Mouse (Mus musculus) thymus, adult 2 months (tissue): ENCODE results near the gene Ly6g5c. TPM values are rescaled to one million over a fixed set of nuclear protein-coding genes. Genes with fewer than 3 reads are reported as not detected.

Source experiments
- DNase-seq: peaks from one replicate; pipeline ENCODE4 v3.0.0; 2021
- H3K27ac ChIP-seq: fragments of 200-500 bp; 2 replicates; pipeline ENCODE4 v1.5.1; 2012; ENCODE audit warnings: low read length, control low read depth; ENCODE audit not compliant: control insufficient read depth, insufficient read depth
- H3K27me3 ChIP-seq: fragments of 200-500 bp; 2 replicates; pipeline ENCODE4 v1.6.1; 2012; ENCODE audit warnings: mild to moderate bottlenecking, low read length, moderate library complexity, mixed read lengths; ENCODE audit not compliant: control insufficient read depth, insufficient read depth
- H3K36me3 ChIP-seq: fragments of 200-500 bp; 2 replicates; pipeline ENCODE4 v1.6.1; 2012; ENCODE audit warnings: mild to moderate bottlenecking, low read length, moderate library complexity; ENCODE audit not compliant: control insufficient read depth, insufficient read depth
- H3K4me1 ChIP-seq: fragments of 200-500 bp; replicated peaks from 2 replicates; pipeline ENCODE4 v1.6.1; 2012; ENCODE audit warnings: low read length; ENCODE audit not compliant: control insufficient read depth, insufficient read depth
- H3K4me3 ChIP-seq: fragments of 200-500 bp; 2 replicates; pipeline ENCODE4 v1.5.1; 2012; ENCODE audit warnings: mild to moderate bottlenecking, low read length, control low read depth, moderate library complexity; ENCODE audit not compliant: control insufficient read depth, insufficient read depth
- CTCF ChIP-seq: fragments of 200-500 bp; IDR thresholded peaks from 2 replicates; pipeline ENCODE4 v1.5.1; 2012; ENCODE audit warnings: mild to moderate bottlenecking, control low read depth, low read length, moderate library complexity, borderline replicate concordance; ENCODE audit not compliant: control insufficient read depth, poor library complexity, insufficient read depth; ENCODE audit errors: extremely low read depth
- POLR2A ChIP-seq: fragments of 200-500 bp; IDR thresholded peaks from 2 replicates; pipeline ENCODE4 v1.6.1; 2012; ENCODE audit warnings: mild to moderate bottlenecking, low read length, control low read depth, moderate library complexity; ENCODE audit not compliant: control insufficient read depth, poor library complexity, insufficient read depth; ENCODE audit errors: extremely low read depth
- WGBS: fragments of 180-500 bp; shearing (Covaris S2); methylation state at CpG from one replicate; pipeline ENCODE4 v1.1.7; 2018; 5-methylcytosine and 5-hydroxymethylcytosine counted together
- polyA plus RNA-seq: library from polyadenylated mRNA; depleted of rRNA; stranded (reverse); fragments of >200 nt; gene quantifications from 2 replicates; pipeline ENCODE4 v1.2.3, GENCODE M21; 2012

Ly6g5c gene
- polyA plus RNA-seq, 1 experiment, result 0.27 TPM

- TF ChIP-seq CTCF, result no peak
- TF ChIP-seq POLR2A, result no peak
- peak; percentile 25 for DNase-seq
- H3K36me3 ChIP-seq, result no peaks in the 10 kb centered on the region
- H3K4me1 ChIP-seq, result peaks cover 43% of the 10 kb centered on the region
- H3K27ac ChIP-seq, result no peak overlapping the region
- WGBS, result 8% methylated on average over 17 of the region's 17 CpGs
- H3K4me3 ChIP-seq, result no peak overlapping the region
- no peaks in the 10 kb centered on the region; the same call in 1 of the 2 replicates for H3K27me3 ChIP-seq
Measured at GRCm38 (mm10) chr17:35074097-35074496, 34.0 kb upstream of the Ly6g5c start.

- no peaks in the 10 kb centered on the region for H3K36me3 ChIP-seq
- no peaks in the 10 kb centered on the region; the same call in 1 of the 2 replicates for H3K27me3 ChIP-seq
- peaks cover 30% of the 10 kb centered on the region for H3K4me1 ChIP-seq
- WGBS, result 63% methylated on average over 10 of the region's 10 CpGs
- DNase-seq, result no peak
- no peak for TF ChIP-seq POLR2A
- no peak for TF ChIP-seq CTCF
- no peak within 1 kb of the TSS for H3K4me3 ChIP-seq
- no peak within 1 kb of the TSS for H3K27ac ChIP-seq
Measured at GRCm38 (mm10) chr17:35076507-35077176, 31.4 kb upstream of the Ly6g5c start, which contains the start of gene Ly6g6e. TSS of gene Ly6g6e (plus strand) at chr17:35076902.

- 17% methylated on average over 2 of the region's 2 CpGs for WGBS
- no peak overlapping the region for H3K27ac ChIP-seq
- TF ChIP-seq POLR2A, result no peak
- no peak for TF ChIP-seq CTCF
- no peaks in the 10 kb centered on the region for H3K36me3 ChIP-seq
- H3K4me3 ChIP-seq, result no peak overlapping the region
- H3K27me3 ChIP-seq, result no peaks in the 10 kb centered on the region; the same call in 1 of the 2 replicates
- H3K4me1 ChIP-seq, result peaks cover 26% of the 10 kb centered on the region
- no peak for DNase-seq
Measured at GRCm38 (mm10) chr17:35077285-35077684, 30.8 kb upstream of the Ly6g5c start.

GRCm38 (mm10) chr17:35077786-35078233 lies 30.3 kb upstream of the Ly6g5c start, which contains the start of gene Ly6g6d:
TSS of gene Ly6g6d (minus strand) at chr17:35078065.
- WGBS, result 6% methylated on average over 14 of the region's 14 CpGs
- DNase-seq, result no peak
- TF ChIP-seq POLR2A (no peak), CTCF (0 out of 2 replicates have a peak, but pooled peaks have one; percentile 14)
- peaks cover 26% of the 10 kb centered on the region for H3K4me1 ChIP-seq
- no peaks in the 10 kb centered on the region for H3K36me3 ChIP-seq
- H3K27ac ChIP-seq, result no peak within 1 kb of the TSS
- no peaks in the 10 kb centered on the region; the same call in 1 of the 2 replicates for H3K27me3 ChIP-seq
- H3K4me3 ChIP-seq, result no peak within 1 kb of the TSS

- H3K36me3 ChIP-seq, result no peaks in the 10 kb centered on the region
- DNase-seq, result no peak
- H3K27me3 ChIP-seq, result no peaks in the 10 kb centered on the region; the same call in 1 of the 2 replicates
- H3K4me1 ChIP-seq, result peaks cover 17% of the 10 kb centered on the region; the same call in 1 of the 2 replicates
- no peak overlapping the region for H3K4me3 ChIP-seq
- no peak overlapping the region for H3K27ac ChIP-seq
- TF ChIP-seq CTCF (no peak), POLR2A (no peak)
- 77% methylated on average over 9 of the region's 9 CpGs for WGBS
Measured at GRCm38 (mm10) chr17:35079778-35080177, 28.3 kb upstream of the Ly6g5c start.

GRCm38 (mm10) chr17:35080248-35080647 lies 27.8 kb upstream of the Ly6g5c start:
- TF ChIP-seq CTCF, result no peak
- no peak for TF ChIP-seq POLR2A
- 77% methylated on average over 6 of the region's 6 CpGs for WGBS
- H3K4me1 ChIP-seq, result peaks cover 17% of the 10 kb centered on the region; the same call in 1 of the 2 replicates
- H3K4me3 ChIP-seq, result no peak overlapping the region
- H3K36me3 ChIP-seq, result no peaks in the 10 kb centered on the region
- no peak for DNase-seq
- no peaks in the 10 kb centered on the region; the same call in 1 of the 2 replicates for H3K27me3 ChIP-seq
- H3K27ac ChIP-seq, result no peak overlapping the region
